Mouse (Mus musculus) macrophage (primary cell): ENCODE results near the gene Rbm20. TPM values are rescaled to one million over a fixed set of nuclear protein-coding genes. Genes with fewer than 3 reads are reported as not detected.

Source experiments
- H3K27ac ChIP-seq: fragments of 350-480 bp; formaldehyde crosslinking; 2 replicates; pipeline ENCODE4 v1.9.0; 2021
- H3K36me3 ChIP-seq: fragments of 350-480 bp; formaldehyde crosslinking; 2 replicates; pipeline ENCODE4 v1.9.0; 2021; ENCODE audit errors: inconsistent target
- H3K4me3 ChIP-seq: fragments of 350-480 bp; formaldehyde crosslinking; 2 replicates; pipeline ENCODE4 v1.9.0; 2021; ENCODE audit errors: inconsistent target
- H3K79me2 ChIP-seq: fragments of 350-480 bp; formaldehyde crosslinking; 2 replicates; pipeline ENCODE4 v1.9.0; 2021; ENCODE audit errors: inconsistent target
- WGBS: methylation state at CpG from one replicate; pipeline ENCODE4 v1.1.7; 2026; ENCODE audit warnings: inconsistent platforms; ENCODE audit not compliant: missing documents; 5-methylcytosine and 5-hydroxymethylcytosine counted together
- polyA plus RNA-seq: library from polyadenylated mRNA; stranded (reverse); fragments of 250-400 nt; gene quantifications from 3 replicates; pipeline ENCODE4 v1.2.4, GENCODE M21; 2018; ENCODE audit warnings: inconsistent platforms

Rbm20 gene
- polyA plus RNA-seq, 1 experiment from 2014 or later, result not detected

DNA sequence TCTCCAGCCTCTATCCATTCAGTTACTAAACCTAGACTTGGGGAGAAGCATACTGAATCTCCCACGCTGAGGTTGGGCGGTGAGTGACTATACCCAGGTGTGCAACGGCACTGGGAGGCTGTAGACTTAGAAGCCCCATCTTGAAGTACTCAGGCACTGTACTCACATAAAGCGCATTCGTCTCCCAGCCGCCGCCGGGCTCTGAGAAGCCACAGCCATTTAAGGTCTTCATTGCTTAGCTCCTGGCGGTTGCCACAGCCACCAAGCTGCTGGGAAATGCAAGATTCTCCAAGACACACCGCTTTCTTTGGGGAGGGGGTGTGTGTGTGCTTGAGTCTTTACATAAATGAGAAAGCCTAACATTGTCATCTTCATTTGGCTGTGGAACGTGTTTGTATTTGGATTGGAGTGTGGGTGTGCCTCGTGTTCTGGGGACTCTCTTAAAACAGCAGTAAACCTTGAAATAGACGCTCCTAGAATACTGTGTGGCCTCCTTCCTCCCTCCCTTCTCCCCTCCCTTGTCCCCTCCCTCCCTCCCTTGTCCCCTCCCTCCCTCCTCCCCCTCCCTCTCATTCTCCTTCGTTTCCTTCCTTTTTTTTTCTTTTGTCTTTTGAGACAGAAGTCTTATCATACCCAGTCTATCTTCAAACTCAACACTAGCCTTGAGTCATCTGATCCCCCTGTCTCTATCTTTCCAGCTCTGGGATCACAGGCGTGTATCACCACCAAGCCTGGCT is 131.1 kb downstream of the Rbm20 start:
- Histone ChIP-seq H3K27ac (no peak overlapping the region), H3K79me2 (no peaks in the 10 kb centered on the region), H3K4me3 (no peak overlapping the region), H3K36me3 (no peaks in the 10 kb centered on the region)
- 57% methylated on average over 14 of the region's 15 CpGs for WGBS

DNA sequence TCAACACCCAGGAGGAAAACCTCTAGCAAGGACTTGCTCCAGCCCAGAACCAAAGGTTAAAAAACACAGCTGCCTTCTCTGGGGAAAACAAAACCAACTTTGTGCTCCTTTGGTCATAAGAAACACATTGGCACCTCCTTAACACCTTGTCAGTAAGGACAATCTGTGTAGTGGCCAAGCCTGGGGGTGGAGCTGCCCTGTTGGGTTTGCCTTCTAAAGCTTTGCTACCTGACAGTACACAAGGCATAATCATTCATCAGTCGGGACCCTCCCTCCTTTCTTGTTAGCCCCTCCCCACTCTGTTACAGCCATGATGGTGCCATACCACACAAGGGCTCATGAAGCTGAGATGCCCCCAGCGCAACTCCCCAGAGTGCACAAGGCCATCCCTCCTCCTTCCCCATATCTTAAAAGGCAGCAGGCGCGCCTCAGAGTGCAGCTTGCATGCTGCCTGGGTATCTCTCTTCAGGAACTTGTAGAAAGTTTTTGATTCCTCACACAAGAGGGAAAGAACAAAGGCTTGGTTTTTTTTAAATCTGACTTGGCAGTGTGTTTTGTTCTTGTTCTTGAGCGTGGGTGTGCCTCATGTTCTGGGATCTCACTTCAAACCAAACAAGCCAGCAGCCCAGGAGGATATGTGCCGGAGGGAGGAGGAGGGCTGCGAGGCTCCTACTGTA is 132.2 kb downstream of the Rbm20 start:
- 87% methylated on average over 7 of the region's 7 CpGs for WGBS
- Histone ChIP-seq H3K4me3 (no peak overlapping the region), H3K79me2 (no peaks in the 10 kb centered on the region), H3K36me3 (no peaks in the 10 kb centered on the region), H3K27ac (no peak overlapping the region)

DNA sequence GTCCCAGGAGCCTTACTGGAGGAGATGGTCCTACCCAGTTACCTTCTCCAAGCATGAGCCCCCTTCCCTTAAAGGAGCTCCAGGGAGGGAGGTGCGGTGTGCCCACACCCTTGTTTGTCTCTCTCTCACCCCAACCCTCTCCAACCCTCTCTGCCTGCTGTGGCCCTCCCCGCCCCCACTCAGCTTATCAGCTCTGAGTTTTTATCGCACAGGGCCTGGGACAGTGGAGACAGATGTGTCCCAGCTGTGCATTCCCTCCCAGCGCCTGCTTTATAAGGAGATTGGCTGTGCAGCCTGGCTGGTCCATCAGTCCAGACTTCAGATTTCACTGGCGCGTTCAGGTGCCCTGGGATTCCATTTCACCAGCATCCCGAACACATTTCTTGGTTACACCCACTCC is 132.9 kb downstream of the Rbm20 start:
- 95% methylated on average over 7 of the region's 7 CpGs for WGBS
- Histone ChIP-seq H3K27ac (no peak overlapping the region), H3K4me3 (no peak overlapping the region), H3K79me2 (no peaks in the 10 kb centered on the region), H3K36me3 (no peaks in the 10 kb centered on the region)

DNA sequence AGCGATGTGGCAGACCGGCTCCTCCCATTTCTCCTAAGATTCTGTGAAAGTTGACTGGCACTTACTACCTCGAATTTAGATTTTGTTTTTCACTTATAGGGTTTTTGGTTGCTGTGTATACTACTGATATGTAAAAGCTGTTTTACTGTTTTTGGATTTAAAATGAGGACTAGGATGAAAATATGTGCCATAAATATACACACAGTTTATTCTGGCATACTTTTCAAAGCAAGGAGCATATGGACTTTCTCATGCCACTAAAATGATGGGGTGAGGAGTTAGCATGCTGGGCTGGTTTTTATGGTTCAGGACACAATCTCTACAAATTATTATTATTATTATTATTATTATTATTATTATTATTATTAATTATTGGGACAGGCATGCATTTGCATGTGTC is 133.5 kb downstream of the Rbm20 start:
- Histone ChIP-seq H3K79me2 (no peaks in the 10 kb centered on the region), H3K27ac (no peak overlapping the region), H3K4me3 (no peak overlapping the region), H3K36me3 (no peaks in the 10 kb centered on the region)
- 92% methylated on average over 3 of the region's 3 CpGs for WGBS

DNA sequence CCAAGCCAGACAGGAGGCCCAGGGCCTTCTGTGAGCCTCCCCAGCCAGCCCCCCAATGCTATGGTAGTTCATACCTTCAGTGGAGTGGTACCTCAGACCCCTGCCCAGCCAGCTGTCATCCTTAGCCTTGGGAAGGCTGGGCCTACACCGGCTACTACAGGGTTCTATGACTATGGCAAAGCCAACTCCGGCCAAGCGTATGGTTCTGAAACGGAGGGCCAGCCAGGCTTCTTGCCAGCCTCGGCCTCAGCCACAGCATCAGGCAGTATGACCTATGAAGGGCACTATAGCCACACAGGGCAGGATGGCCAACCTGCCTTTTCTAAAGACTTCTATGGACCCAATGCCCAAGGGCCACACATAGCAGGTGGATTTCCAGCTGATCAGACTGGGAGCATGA is 136.5 kb downstream of the Rbm20 start:
- H3K79me2 ChIP-seq, result no peaks in the 10 kb centered on the region
- H3K27ac ChIP-seq, result no peak overlapping the region
- no peak overlapping the region for H3K4me3 ChIP-seq
- WGBS, result 98% methylated on average over 5 of the region's 5 CpGs
- no peaks in the 10 kb centered on the region for H3K36me3 ChIP-seq

DNA sequence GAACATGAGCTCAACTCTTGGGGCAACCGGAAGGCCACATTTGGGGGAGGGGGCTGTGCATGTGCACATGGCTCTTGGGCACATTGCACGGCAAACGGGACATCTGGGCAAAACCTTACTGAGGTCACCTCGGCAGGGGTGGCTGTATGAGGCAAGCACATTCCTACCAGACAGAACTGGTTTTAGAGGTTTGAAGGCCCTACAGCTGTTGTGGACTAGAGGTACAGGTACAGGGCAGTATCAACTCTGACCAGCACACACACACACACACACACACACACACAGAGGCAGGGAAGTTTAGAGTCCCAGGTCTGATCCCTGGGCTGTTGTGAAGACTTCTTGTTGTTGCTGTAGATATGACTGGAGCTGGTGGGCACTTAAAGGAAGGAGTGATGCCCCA is 138.6 kb downstream of the Rbm20 start:
- no peaks in the 10 kb centered on the region for H3K36me3 ChIP-seq
- no peak overlapping the region for H3K4me3 ChIP-seq
- no peak overlapping the region for H3K27ac ChIP-seq
- WGBS, result 83% methylated on average over 4 of the region's 4 CpGs
- H3K79me2 ChIP-seq, result no peaks in the 10 kb centered on the region

DNA sequence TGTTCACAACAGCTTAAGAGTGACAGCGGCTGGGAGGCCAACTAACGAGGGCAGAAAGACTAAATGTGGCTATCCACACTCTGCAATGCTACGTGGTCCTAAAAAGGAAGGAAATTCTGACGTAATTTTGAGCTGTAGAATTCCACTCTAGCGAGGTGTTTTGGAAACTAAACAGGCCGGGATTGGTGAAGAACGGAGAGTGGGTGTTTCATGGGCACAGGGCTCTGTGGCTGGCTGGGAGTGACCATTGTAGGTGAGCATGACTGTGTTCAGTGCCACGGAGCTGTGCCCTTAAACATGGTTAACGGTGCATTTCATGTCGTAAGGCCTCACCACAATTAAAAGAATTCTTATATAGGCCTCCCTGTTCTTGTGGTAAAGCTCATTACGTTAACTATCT is 139.1 kb downstream of the Rbm20 start:
- WGBS, result 44% methylated on average over 11 of the region's 11 CpGs
- no peak overlapping the region for H3K4me3 ChIP-seq

DNA sequence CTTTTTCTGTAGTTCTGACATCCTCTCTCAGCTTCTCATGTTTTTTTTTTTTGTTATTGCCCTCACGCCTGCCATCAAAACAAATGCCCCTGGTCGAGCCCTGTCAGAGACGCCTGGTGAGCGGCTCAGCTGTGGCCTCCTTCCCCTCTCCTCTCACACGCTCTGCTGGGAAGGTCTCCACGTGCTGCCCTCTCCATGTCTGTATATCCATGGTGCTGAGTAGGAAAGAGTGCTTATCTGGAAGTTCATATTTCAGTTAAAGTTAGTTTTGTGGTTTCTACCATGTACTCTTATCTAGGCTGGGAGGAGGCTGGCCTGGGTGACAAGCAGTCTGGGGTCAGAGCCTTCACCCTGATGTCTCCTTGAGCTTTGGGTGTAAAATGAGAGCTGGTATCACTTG is 142.2 kb downstream of the Rbm20 start:
- H3K4me3 ChIP-seq, result no peak overlapping the region
- WGBS, result 66% methylated on average over 6 of the region's 6 CpGs
- no peaks in the 10 kb centered on the region for H3K79me2 ChIP-seq
- no peak overlapping the region for H3K27ac ChIP-seq
- H3K36me3 ChIP-seq, result no peaks in the 10 kb centered on the region

More for the DNA sequence above, 139.1 kb downstream of the Rbm20 start:
- Histone ChIP-seq H3K79me2 (no peaks in the 10 kb centered on the region), H3K36me3 (no peaks in the 10 kb centered on the region), H3K27ac (no peak overlapping the region)

DNA sequence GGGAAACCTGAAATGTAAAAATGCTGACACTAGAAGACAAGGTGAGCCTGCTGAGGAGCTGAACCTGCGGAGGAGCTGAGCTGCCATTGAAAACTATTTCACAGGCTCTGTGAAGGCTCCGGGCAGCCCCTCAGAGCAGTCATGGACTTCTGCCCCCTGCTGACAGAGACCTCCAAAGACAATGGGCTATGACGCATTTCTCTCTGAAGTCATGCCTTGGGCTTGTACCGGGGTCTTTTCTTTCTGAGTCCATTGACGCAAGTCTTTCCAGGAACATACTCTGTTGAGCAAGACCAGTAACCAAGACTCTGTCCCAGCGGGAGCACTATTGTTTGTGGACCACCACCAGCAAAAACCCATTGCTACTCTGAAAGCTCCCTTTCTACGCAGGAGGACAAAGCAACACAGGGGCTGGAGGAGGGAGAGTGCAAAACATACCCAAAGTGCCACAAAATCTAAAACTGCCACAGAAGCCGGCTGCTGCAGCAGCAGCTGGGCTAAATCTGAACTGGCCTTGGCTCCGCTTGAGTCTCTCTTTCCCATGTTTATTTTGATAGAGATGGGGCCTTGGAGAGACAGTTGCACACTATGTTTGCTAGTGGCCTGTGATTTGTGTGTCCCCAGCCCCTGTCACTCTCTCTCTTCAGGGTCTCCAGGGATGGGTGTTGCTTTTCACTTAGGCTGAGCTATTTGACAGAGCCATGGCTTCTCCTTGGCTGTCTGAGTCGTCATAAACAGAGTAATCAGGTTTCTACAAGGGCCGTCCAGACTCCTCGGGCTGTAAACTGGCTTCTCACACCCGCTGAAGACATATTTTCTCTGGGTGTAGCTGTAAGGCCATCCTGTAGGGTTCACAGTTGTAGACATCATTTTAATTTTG is 144.4 kb downstream of the Rbm20 start:
- 88% methylated on average over 13 of the region's 13 CpGs for WGBS
- Histone ChIP-seq H3K27ac (no peak overlapping the region), H3K36me3 (no peaks in the 10 kb centered on the region), H3K4me3 (no peak overlapping the region), H3K79me2 (no peaks in the 10 kb centered on the region)

DNA sequence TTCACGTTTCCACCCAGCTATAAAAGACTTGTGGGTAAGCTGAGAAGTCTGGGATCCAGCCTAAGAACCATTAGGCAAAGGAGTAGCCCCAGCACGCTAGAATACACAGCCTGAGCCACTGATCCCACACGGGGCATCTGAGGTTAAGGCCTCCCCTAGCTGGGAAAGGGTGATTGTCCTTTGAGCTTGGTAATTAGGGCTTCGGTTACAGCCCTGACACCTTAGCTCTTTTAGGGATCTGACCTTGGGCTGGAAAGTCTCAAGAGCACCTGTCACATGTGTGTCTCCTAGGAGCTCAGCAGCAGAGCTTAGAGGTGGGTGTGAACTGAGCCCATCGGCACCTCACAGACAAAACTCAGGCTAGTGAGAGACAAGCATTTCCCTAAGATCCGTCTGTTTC is 146.7 kb downstream of the Rbm20 start:
- no peak overlapping the region for H3K4me3 ChIP-seq
- WGBS, result 91% methylated on average over 6 of the region's 6 CpGs
- no peak overlapping the region for H3K27ac ChIP-seq
- no peaks in the 10 kb centered on the region for H3K36me3 ChIP-seq
- no peaks in the 10 kb centered on the region for H3K79me2 ChIP-seq

DNA sequence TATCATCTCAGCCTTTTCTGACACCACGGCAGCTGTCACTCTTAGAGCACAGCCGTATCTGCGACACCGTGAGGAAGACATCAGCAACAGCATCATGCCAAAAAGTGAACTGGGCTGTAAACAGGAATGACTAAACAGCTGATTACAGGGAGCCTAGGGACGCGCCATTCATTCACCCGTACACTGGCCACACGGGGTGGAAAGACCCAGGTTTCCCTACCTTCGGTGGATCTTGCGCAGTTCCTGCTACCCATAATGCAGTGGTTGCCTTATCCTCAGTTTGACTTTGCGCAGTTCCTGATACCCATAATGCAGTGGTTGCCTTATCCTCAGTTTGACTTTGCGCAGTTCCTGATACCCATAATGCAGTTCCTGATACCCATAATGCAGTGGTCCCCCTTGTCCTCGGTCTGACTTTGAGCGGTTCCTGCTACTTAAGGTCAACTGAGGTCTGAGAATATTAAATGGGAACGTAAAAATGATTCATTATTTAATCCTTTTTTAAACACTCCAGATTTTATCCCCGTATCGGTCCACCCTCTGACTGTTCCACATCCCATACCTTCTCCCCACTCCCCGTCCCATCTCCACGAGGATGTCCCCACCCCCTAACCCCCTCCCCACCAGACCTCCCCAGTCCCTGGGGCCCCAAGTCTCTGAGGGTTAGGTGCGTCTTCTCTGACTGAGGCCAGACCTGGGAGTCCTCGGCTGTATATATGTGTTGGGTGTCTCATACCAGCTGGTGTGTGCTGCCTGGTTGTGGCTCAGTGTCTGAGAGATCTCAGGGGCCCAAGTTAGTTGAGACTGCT is 148.0 kb downstream of the Rbm20 start:
- H3K36me3 ChIP-seq, result no peaks in the 10 kb centered on the region
- WGBS, result 74% methylated on average over 21 of the region's 21 CpGs
- H3K4me3 ChIP-seq, result peak overlapping the region; percentile 38
- no peak overlapping the region for H3K27ac ChIP-seq
- H3K79me2 ChIP-seq, result no peaks in the 10 kb centered on the region

DNA sequence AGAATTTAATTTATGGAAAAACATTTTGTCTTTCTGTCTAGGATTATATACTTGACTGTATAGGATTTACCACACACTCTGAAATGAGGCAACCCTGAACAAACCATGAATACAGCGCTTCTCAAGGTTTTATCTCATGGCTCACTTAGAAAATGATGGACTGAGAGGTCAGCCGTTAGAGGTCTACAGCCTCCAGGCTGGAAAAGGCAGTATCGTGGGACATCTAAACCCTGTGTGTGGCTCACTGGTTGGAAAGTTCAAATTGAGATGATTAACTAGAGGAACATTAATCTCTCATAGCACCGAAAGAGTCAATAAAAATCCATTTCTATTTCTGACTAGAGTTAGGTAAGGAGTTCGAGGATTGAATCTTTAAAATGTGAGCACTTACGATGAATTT is 152.9 kb downstream of the Rbm20 start:
- WGBS, result 87% methylated on average over 6 of the region's 6 CpGs

DNA sequence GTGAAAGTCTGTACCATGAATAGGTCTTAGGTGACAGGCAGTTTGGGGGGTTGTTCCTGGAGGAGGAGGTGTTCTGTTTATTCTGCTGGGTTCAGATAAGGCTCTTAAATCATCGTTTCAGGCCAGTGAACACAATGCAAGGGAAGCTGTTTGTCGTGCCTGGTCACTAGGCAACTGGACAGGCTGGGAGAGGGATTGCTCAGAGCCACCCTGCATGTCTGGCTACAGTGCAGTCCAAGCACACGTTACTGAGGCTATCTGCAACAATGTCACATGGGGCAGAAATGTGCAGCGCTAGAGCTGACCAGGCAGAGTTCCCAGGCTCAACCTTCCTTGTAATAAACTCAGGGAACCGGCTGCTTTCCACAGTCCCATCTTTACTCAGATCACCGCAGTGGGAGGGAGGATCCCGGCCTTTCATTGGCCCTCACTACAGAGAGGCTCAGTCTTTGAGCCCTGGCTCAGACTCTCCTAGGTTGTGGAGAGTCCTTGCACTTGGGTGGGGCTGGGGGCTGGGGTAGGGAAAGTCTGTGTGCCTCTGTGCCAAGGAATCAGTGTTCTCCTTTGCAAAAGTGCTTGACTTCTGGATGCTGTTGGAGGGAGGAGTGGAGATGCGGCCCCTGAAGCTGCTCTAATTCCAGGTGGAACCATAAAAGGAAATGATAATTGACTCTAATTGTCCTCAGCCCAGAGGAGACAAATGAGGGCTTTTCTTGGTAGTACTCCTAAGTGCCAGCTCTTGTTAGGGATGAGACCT is 153.5 kb downstream of the Rbm20 start:
- Histone ChIP-seq H3K27ac (no peak overlapping the region), H3K4me3 (no peak overlapping the region), H3K36me3 (no peaks in the 10 kb centered on the region), H3K79me2 (no peaks in the 10 kb centered on the region)
- 50% methylated on average over 8 of the region's 8 CpGs for WGBS

More for the DNA sequence above, 152.9 kb downstream of the Rbm20 start:
- no peaks in the 10 kb centered on the region for H3K79me2 ChIP-seq
- H3K36me3 ChIP-seq, result no peaks in the 10 kb centered on the region
- H3K27ac ChIP-seq, result no peak overlapping the region
- no peak overlapping the region for H3K4me3 ChIP-seq

DNA sequence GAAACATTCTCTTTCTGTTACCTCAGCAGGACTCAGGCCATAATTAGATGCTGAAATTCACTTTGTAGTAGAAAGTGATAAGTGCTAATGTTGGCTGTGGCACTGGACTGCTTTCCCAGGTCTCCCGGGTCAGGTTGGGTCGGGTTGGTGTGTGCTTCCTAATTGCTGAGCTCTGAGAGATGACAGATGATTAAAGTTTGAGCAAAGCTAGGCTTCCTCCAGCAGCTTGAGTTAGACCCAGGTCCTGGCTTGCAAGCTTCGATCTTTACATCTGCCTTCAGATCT is 154.0 kb downstream of the Rbm20 start:
- H3K36me3 ChIP-seq, result no peaks in the 10 kb centered on the region
- 68% methylated on average over 3 of the region's 3 CpGs for WGBS
- H3K4me3 ChIP-seq, result no peak overlapping the region
- H3K27ac ChIP-seq, result no peak overlapping the region
- no peaks in the 10 kb centered on the region for H3K79me2 ChIP-seq
